Mouse (Mus musculus) ES-Bruce4 (cell line): ENCODE results near the gene Oosp2.

ENCODE experiments used
- CTCF ChIP-seq: IDR thresholded peaks from one replicate; pipeline ENCODE4 v1.8.1; 2011; ENCODE audit warnings: low read depth, low read length
- EP300 ChIP-seq: IDR thresholded peaks from 2 replicates; pipeline ENCODE4 v1.6.1; 2011; ENCODE audit warnings: low read depth, low read length; ENCODE audit not compliant: insufficient read depth

DNA sequence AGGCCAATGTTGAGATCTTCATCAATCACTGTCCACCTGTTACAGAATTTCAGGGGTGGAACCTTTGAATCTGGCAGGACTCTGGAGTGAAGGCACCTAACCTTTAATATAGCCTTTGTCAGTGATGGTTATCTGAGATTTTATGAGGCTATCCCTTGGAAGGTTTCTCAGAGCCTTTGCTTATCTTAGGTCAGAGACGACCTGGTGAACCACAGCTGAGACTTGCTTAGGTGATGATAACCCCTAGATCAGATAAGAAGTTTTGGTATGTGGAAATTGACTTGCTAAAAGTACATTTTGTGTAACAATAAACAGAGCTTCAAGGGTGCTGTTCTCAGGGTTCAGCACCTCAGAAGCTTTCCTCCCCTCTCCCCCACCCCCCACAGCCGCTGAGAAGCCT, 48.1 kb downstream of the Oosp2 start:
- TF ChIP-seq CTCF (no peak), EP300 (no peak)
